Mouse (Mus musculus) MEL (cell line): ENCODE results near the gene Nmrk1. TPM values are rescaled to one million over a fixed set of nuclear protein-coding genes. Genes with fewer than 3 reads are reported as not detected.

ENCODE experiments used
- DNase-seq: peaks from one replicate; pipeline ENCODE4 v3.0.0; 2011; ENCODE audit warnings: low read depth, low spot score
- H3K27ac ChIP-seq: 2 replicates; pipeline ENCODE4 v1.5.1; 2012; ENCODE audit warnings: low read depth, mild to moderate bottlenecking, control low read depth, low read length, moderate library complexity; ENCODE audit not compliant: control insufficient read depth
- H3K27me3 ChIP-seq, 2 experiments: fragments of 150-350 bp in 1 of 2; sonication (generic) in 1 of 2; 2 replicates each; pipeline ENCODE4 v1.6.1; 2012; ENCODE audit warnings: low read length in 2 of 2, mild to moderate bottlenecking in 2 of 2, improper control_type of control experiment in 1 of 2, moderate library complexity in 1 of 2; ENCODE audit not compliant: insufficient read depth in 2 of 2, control insufficient read depth in 1 of 2
- H3K36me3 ChIP-seq, 2 experiments: 2 replicates each; pipeline ENCODE4 v1.6.1; 2012 to 2014; ENCODE audit warnings: low read length in 2 of 2, improper control_type of control experiment in 1 of 2, inconsistent platforms in 1 of 2, mild to moderate bottlenecking in 1 of 2; ENCODE audit not compliant: insufficient read depth in 2 of 2, control insufficient read depth in 1 of 2
- H3K4me1 ChIP-seq, 2 experiments: fragments of 150-350 bp in 1 of 2; sonication (generic) in 1 of 2; 2 replicates each; pipeline ENCODE4 v1.6.1; 2012; ENCODE audit warnings: low read length in 2 of 2, improper control_type of control experiment in 1 of 2, mild to moderate bottlenecking in 1 of 2; ENCODE audit not compliant: insufficient read depth in 2 of 2, control insufficient read depth in 1 of 2
- H3K4me3 ChIP-seq, 2 experiments: fragments of 150-350 bp in 1 of 2; sonication (generic) in 1 of 2; 2 replicates each; pipeline ENCODE4 v1.5.1; 2012; ENCODE audit warnings: low read depth in 2 of 2, low read length in 2 of 2, mild to moderate bottlenecking in 2 of 2, moderate library complexity in 2 of 2, control low read depth in 1 of 2, improper control_type of control experiment in 1 of 2; ENCODE audit not compliant: control insufficient read depth in 1 of 2, insufficient read depth in 1 of 2
- H3K79me2 ChIP-seq: 2 replicates; pipeline ENCODE4 v1.6.1; 2012; ENCODE audit warnings: mild to moderate bottlenecking, low read length, moderate library complexity; ENCODE audit not compliant: control insufficient read depth, poor library complexity, insufficient read depth
- H3K9ac ChIP-seq: 2 replicates; pipeline ENCODE4 v1.6.1; 2012; ENCODE audit warnings: low read depth, mild to moderate bottlenecking, control low read depth, low read length, moderate library complexity; ENCODE audit not compliant: control insufficient read depth, poor library complexity, severe bottlenecking
- H3K9me3 ChIP-seq: fragments of 150-350 bp; sonication (generic); replicated peaks from 2 replicates; pipeline ENCODE4 v1.6.1; 2012; ENCODE audit warnings: mild to moderate bottlenecking, low read length, improper control_type of control experiment, moderate library complexity; ENCODE audit not compliant: insufficient read depth
- BHLHE40 ChIP-seq: IDR thresholded peaks from 2 replicates; pipeline ENCODE4 v1.6.1; 2012; ENCODE audit warnings: low read depth, mild to moderate bottlenecking, inconsistent platforms, low read length, improper control_type of control experiment, borderline replicate concordance
- CHD1 ChIP-seq: IDR thresholded peaks from 2 replicates; pipeline ENCODE4 v1.6.1; 2012; ENCODE audit warnings: low read depth, mild to moderate bottlenecking, inconsistent platforms, low read length, improper control_type of control experiment
- CHD2 ChIP-seq: IDR thresholded peaks from 2 replicates; pipeline ENCODE4 v1.6.1; 2011; ENCODE audit warnings: low read length, improper control_type of control experiment
- CTCF ChIP-seq, 3 experiments: IDR thresholded peaks in 2 of 3; conservative IDR thresholded peaks in 1 of 3; 2 replicates each; pipeline ENCODE4 v1.5.1; 2011 to 2012; ENCODE audit warnings: low read length in 3 of 3, low read depth in 2 of 3, mild to moderate bottlenecking in 2 of 3, improper control_type of control experiment in 1 of 3, inconsistent platforms in 1 of 3, mixed read lengths in 1 of 3, moderate library complexity in 1 of 3; ENCODE audit not compliant: control insufficient read depth in 1 of 3, insufficient read depth in 1 of 3, poor library complexity in 1 of 3, severe bottlenecking in 1 of 3
- E2F4 ChIP-seq: IDR thresholded peaks from 2 replicates; pipeline ENCODE4 v1.6.1; 2011; ENCODE audit warnings: low read depth, low read length, improper control_type of control experiment, borderline replicate concordance
- ELF1 ChIP-seq: IDR thresholded peaks from 2 replicates; pipeline ENCODE4 v1.6.1; 2014; ENCODE audit warnings: low read depth, mild to moderate bottlenecking, inconsistent platforms, low read length, improper control_type of control experiment, moderate library complexity
- EP300 ChIP-seq, 2 experiments: IDR thresholded peaks; 2 replicates each; pipeline ENCODE4 v1.6.1; 2011; ENCODE audit warnings: improper control_type of control experiment in 2 of 2, low read length in 2 of 2, low read depth in 1 of 2, mild to moderate bottlenecking in 1 of 2
- ETS1 ChIP-seq: IDR thresholded peaks from 2 replicates; pipeline ENCODE4 v1.6.1; 2012; ENCODE audit warnings: low read depth, mild to moderate bottlenecking, inconsistent platforms, low read length, improper control_type of control experiment, moderate library complexity
- GABPA ChIP-seq: IDR thresholded peaks from 2 replicates; pipeline ENCODE4 v1.6.1; 2012; ENCODE audit warnings: low read depth, mild to moderate bottlenecking, inconsistent platforms, low read length, improper control_type of control experiment, moderate library complexity
- GATA1 ChIP-seq: IDR thresholded peaks from 2 replicates; pipeline ENCODE4 v1.6.1; 2011; ENCODE audit warnings: low read depth, low read length, improper control_type of control experiment
- HCFC1 ChIP-seq: IDR thresholded peaks from 2 replicates; pipeline ENCODE4 v1.6.1; 2012; ENCODE audit warnings: low read depth, mild to moderate bottlenecking, inconsistent platforms, low read length, improper control_type of control experiment, moderate library complexity
- JUND ChIP-seq: IDR thresholded peaks from 2 replicates; pipeline ENCODE4 v1.6.1; 2011; ENCODE audit warnings: low read depth, mild to moderate bottlenecking, improper control_type of control experiment, low read length
- KAT2A ChIP-seq: conservative IDR thresholded peaks from 2 replicates; pipeline ENCODE4 v1.6.1; 2012; ENCODE audit warnings: low read depth, low read length, improper control_type of control experiment, inconsistent platforms
- MAFK ChIP-seq: IDR thresholded peaks from 2 replicates; pipeline ENCODE4 v1.6.1; 2011; ENCODE audit warnings: low read depth, mild to moderate bottlenecking, low read length, improper control_type of control experiment, borderline replicate concordance
- MAX ChIP-seq: IDR thresholded peaks from 2 replicates; pipeline ENCODE4 v1.6.1; 2011; ENCODE audit warnings: low read length, improper control_type of control experiment
- MAZ ChIP-seq: IDR thresholded peaks from 2 replicates; pipeline ENCODE4 v1.6.1; 2012; ENCODE audit warnings: low read depth, mild to moderate bottlenecking, inconsistent platforms, low read length, improper control_type of control experiment
- MEF2A ChIP-seq: IDR thresholded peaks from 2 replicates; pipeline ENCODE4 v1.6.1; 2014; ENCODE audit warnings: low read depth, mild to moderate bottlenecking, inconsistent platforms, low read length, improper control_type of control experiment; ENCODE audit not compliant: poor library complexity, insufficient replicate concordance, severe bottlenecking; ENCODE audit errors: extremely low read depth
- MXI1 ChIP-seq: IDR thresholded peaks from 2 replicates; pipeline ENCODE4 v1.6.1; 2011; ENCODE audit warnings: mild to moderate bottlenecking, low read depth, low read length, improper control_type of control experiment
- MYB ChIP-seq: IDR thresholded peaks from 2 replicates; pipeline ENCODE4 v1.6.1; 2011; ENCODE audit warnings: mild to moderate bottlenecking, low read depth, low read length, improper control_type of control experiment
- MYC ChIP-seq: IDR thresholded peaks from 2 replicates; pipeline ENCODE4 v1.6.1; 2011; ENCODE audit warnings: low read depth, mild to moderate bottlenecking, low read length, improper control_type of control experiment, moderate library complexity
- NRF1 ChIP-seq: IDR thresholded peaks from 2 replicates; pipeline ENCODE4 v1.6.1; 2014; ENCODE audit warnings: low read depth, mild to moderate bottlenecking, inconsistent platforms, low read length, improper control_type of control experiment, moderate library complexity; ENCODE audit not compliant: poor library complexity, insufficient read depth, severe bottlenecking
- POLR2A ChIP-seq, 2 experiments: IDR thresholded peaks; 2 replicates each; pipeline ENCODE4 v1.6.1; 2011 to 2012; ENCODE audit warnings: low read length in 2 of 2, mild to moderate bottlenecking in 2 of 2, control low read depth in 1 of 2, improper control_type of control experiment in 1 of 2, low read depth in 1 of 2, moderate library complexity in 1 of 2; ENCODE audit not compliant: control insufficient read depth in 1 of 2, insufficient read depth in 1 of 2, poor library complexity in 1 of 2
- POLR2AphosphoS2 ChIP-seq: IDR thresholded peaks from 2 replicates; pipeline ENCODE4 v1.6.1; 2011; ENCODE audit warnings: low read length, improper control_type of control experiment
- POLR2AphosphoS5 ChIP-seq: IDR thresholded peaks from 2 replicates; pipeline ENCODE4 v1.6.1; 2012; ENCODE audit warnings: low read depth, borderline replicate concordance, mild to moderate bottlenecking, inconsistent platforms, low read length, moderate library complexity, mixed read lengths
- RAD21 ChIP-seq: IDR thresholded peaks from 2 replicates; pipeline ENCODE4 v1.6.1; 2011; ENCODE audit warnings: mild to moderate bottlenecking, low read depth, low read length, improper control_type of control experiment
- RCOR1 ChIP-seq: IDR thresholded peaks from 2 replicates; pipeline ENCODE4 v1.6.1; 2012; ENCODE audit warnings: low read depth, mild to moderate bottlenecking, inconsistent platforms, low read length, improper control_type of control experiment
- SIN3A ChIP-seq: IDR thresholded peaks from 2 replicates; pipeline ENCODE4 v1.6.1; 2012; ENCODE audit warnings: low read length, improper control_type of control experiment, inconsistent platforms
- SMC3 ChIP-seq: IDR thresholded peaks from 2 replicates; pipeline ENCODE4 v1.6.1; 2011; ENCODE audit warnings: low read depth, low read length, improper control_type of control experiment
- TAL1 ChIP-seq: IDR thresholded peaks from 2 replicates; pipeline ENCODE4 v1.6.1; 2012; ENCODE audit warnings: mild to moderate bottlenecking, inconsistent platforms, low read length, moderate library complexity, mixed read lengths
- TBP ChIP-seq: IDR thresholded peaks from 2 replicates; pipeline ENCODE4 v1.8.0; 2011; ENCODE audit warnings: low read depth, low read length, improper control_type of control experiment
- TCF12 ChIP-seq: IDR thresholded peaks from 2 replicates; pipeline ENCODE4 v1.6.1; 2014; ENCODE audit warnings: low read depth, mild to moderate bottlenecking, inconsistent platforms, low read length, improper control_type of control experiment, moderate library complexity
- UBTF ChIP-seq: IDR thresholded peaks from 2 replicates; pipeline ENCODE4 v1.6.1; 2012; ENCODE audit warnings: low read depth, mild to moderate bottlenecking, inconsistent platforms, low read length, improper control_type of control experiment, moderate library complexity, borderline replicate concordance; ENCODE audit not compliant: insufficient read depth
- USF2 ChIP-seq, 2 experiments: IDR thresholded peaks; 2 replicates each; pipeline ENCODE4 v1.6.1; 2011 to 2012; ENCODE audit warnings: improper control_type of control experiment in 2 of 2, low read length in 2 of 2, borderline replicate concordance in 1 of 2, inconsistent platforms in 1 of 2, low read depth in 1 of 2, mild to moderate bottlenecking in 1 of 2; ENCODE audit not compliant: insufficient read depth in 1 of 2
- ZC3H11A ChIP-seq: IDR thresholded peaks from 2 replicates; pipeline ENCODE4 v1.6.1; 2012; ENCODE audit warnings: low read depth, mild to moderate bottlenecking, inconsistent platforms, low read length, improper control_type of control experiment
- ZKSCAN1 ChIP-seq: IDR thresholded peaks from 2 replicates; pipeline ENCODE4 v1.6.1; 2012; ENCODE audit warnings: low read depth, mild to moderate bottlenecking, inconsistent platforms, low read length, improper control_type of control experiment, moderate library complexity
- ZMIZ1 ChIP-seq: IDR thresholded peaks from 2 replicates; pipeline ENCODE4 v1.6.1; 2012; ENCODE audit warnings: low read depth, mild to moderate bottlenecking, inconsistent platforms, low read length, improper control_type of control experiment, moderate library complexity
- ZNF384 ChIP-seq: IDR thresholded peaks from 2 replicates; pipeline ENCODE4 v1.6.1; 2012; ENCODE audit warnings: low read depth, mild to moderate bottlenecking, inconsistent platforms, low read length, improper control_type of control experiment
- polyA plus RNA-seq, 2 experiments: library from polyadenylated mRNA; stranded (reverse) in 1 of 2; unstranded in 1 of 2; fragments of >175 nt in 1 of 2; fragments of >200 nt in 1 of 2; gene quantifications; 2 replicates each; pipeline versions ENCODE4 v1.2.1 to v1.2.4; 2012; ENCODE audit warnings: low replicate concordance in 2 of 2, low read depth in 1 of 2; ENCODE audit not compliant: insufficient read length in 2 of 2, insufficient read depth in 1 of 2, missing spikeins in 1 of 2
- total RNA-seq: library from RNA; depleted of rRNA; stranded (reverse); fragments of 300-350 nt; gene quantifications from 2 replicates; pipeline ENCODE4 v1.2.3, GENCODE M21; 2012

The Nmrk1 gene
- total and polyA plus RNA-seq, 3 experiments = 18.5 to 22.5 TPM; not detected in 1

GRCm38 (mm10) chr19:18663904-18664303 is 32.2 kb downstream of the Nmrk1 start:
- no peaks in the 10 kb centered on the region for H3K27me3 ChIP-seq
- H3K9ac ChIP-seq = peak overlapping the region; percentile 55
- peaks cover 0 to 13% of the 10 kb centered on the region in 2 experiments; a peak in 2 of 4 replicates for H3K36me3 ChIP-seq
- H3K9me3 ChIP-seq = no peaks in the 10 kb centered on the region
- peaks cover 3 to 13% of the 10 kb centered on the region in 2 experiments for H3K4me1 ChIP-seq
- peak overlapping the region; percentile 22 to 38 for H3K4me3 ChIP-seq
- DNase-seq = peak; percentile 79
- H3K79me2 ChIP-seq = peaks cover 2% of the 10 kb centered on the region; the same call in 1 of the 2 replicates
- peak overlapping the region; percentile 52 for H3K27ac ChIP-seq
- TF ChIP-seq EP300 (IDR thresholded peaks at IDR 0.05; ENCODE audit: low read depth in 1 of 2, low read length in 2 of 2) (peak in 1 of 2 experiments; percentile 29; a peak in 1 of 4 replicates), CHD1 (no peak), SMC3 (peak; percentile 37), UBTF (no peak), MYC (peak; percentile 70; the same call in 1 of the 2 replicates), ZKSCAN1 (no peak), GABPA (no peak), ELF1 (peak; percentile 86), TBP (peak; percentile 68), MAFK (no peak), ZMIZ1 (no peak), POLR2AphosphoS5 (no peak), HCFC1 (peak; percentile 72), POLR2AphosphoS2 (no peak), BHLHE40 (no peak), JUND (no peak), ETS1 (peak; percentile 42; the same call in 1 of the 2 replicates), KAT2A (peak; percentile 30; the same call in 1 of the 2 replicates), E2F4 (no peak), RAD21 (peak; percentile 8), SIN3A (peak; percentile 54), ZNF384 (no peak), MAZ (peak; percentile 34; the same call in 1 of the 2 replicates), POLR2A (IDR thresholded peaks at IDR 0.05; ENCODE audit: control insufficient read depth in 1 of 2, insufficient read depth in 1 of 2, low read depth in 1 of 2, low read length in 2 of 2, poor library complexity in 1 of 2) (peak in 1 of 2 experiments; percentile 68; a peak in 2 of 4 replicates), RCOR1 (0 out of 2 replicates have a peak, but pooled peaks have one; percentile 34), MYB (no peak), CHD2 (no peak), TAL1 (no peak), NRF1 (no peak), TCF12 (0 out of 2 replicates have a peak, but pooled peaks have one; percentile 12), MXI1 (peak; percentile 54; the same call in 1 of the 2 replicates), ZC3H11A (peak; percentile 19; the same call in 1 of the 2 replicates), GATA1 (no peak), MEF2A (no peak), CTCF (IDR thresholded peaks at IDR 0.05 in 2 of 3, conservative IDR thresholded peaks at IDR 0.05 in 1 of 3; ENCODE audit: control insufficient read depth in 1 of 3, insufficient read depth in 1 of 3, low read depth in 2 of 3, low read length in 3 of 3, poor library complexity in 1 of 3, severe bottlenecking in 1 of 3) (peak in 1 of 3 experiments; percentile 55; a peak in 2 of 6 replicates), USF2 (IDR thresholded peaks at IDR 0.05; ENCODE audit: borderline replicate concordance in 1 of 2, insufficient read depth in 1 of 2, low read depth in 1 of 2, low read length in 2 of 2) (no peak), MAX (peak; percentile 81)
